Mouse (Mus musculus) bone marrow macrophage, adult 2 months (primary cell): ENCODE results near the gene Thada.

ENCODE experiments used
- CTCF ChIP-seq: IDR thresholded peaks from 2 replicates; pipeline ENCODE4 v1.5.1; 2012; ENCODE audit warnings: low read depth, mild to moderate bottlenecking, low read length, moderate library complexity
- POLR2A ChIP-seq: IDR thresholded peaks from 2 replicates; pipeline ENCODE4 v1.6.1; 2012; ENCODE audit warnings: mild to moderate bottlenecking, low read depth, low read length, borderline replicate concordance

GRCm38 (mm10) chr17:84264305-84264704 lies 201.7 kb downstream of the Thada start:
- no peak for TF ChIP-seq CTCF
- no peak for TF ChIP-seq POLR2A
